Mouse (Mus musculus): Measurements from ENCODE around the gene Isoc2b.
A peak's percentile ranks its signal among the peaks of the same experiment; 100 is the strongest.

- TF ChIP-seq CTCF (IDR thresholded peaks at IDR 0.05; ENCODE audit: low read depth) (peak; percentile 63), EP300 (IDR thresholded peaks at IDR 0.05; ENCODE audit: low read depth) (no peak)
These were observed 31.1 kb upstream of the Isoc2b start for GRCm38 (mm10) chr7:4901171-4901570.
